Mouse (Mus musculus): ENCODE measurements around the gene Josd2. TPM values are rescaled to one million over a fixed set of nuclear protein-coding genes. Genes with fewer than 3 reads are reported as not detected.

The Josd2 gene
- polyA plus RNA-seq (2015; fragmentation: Nextera tagmentation; extraction: Ambion mirVana), result 45.2 and 51.0 TPM in 2 replicates

- ATAC-seq (ENCODE audit: low FRiP score), result peak; percentile 91
- WGBS, result under 1% methylated on average over 42 of the region's 42 CpGs
- H3K4me3 ChIP-seq (replicated peaks), result peak within 1 kb of the TSS; percentile 56
- peaks cover 59% of the 10 kb centered on the region for H3K4me1 ChIP-seq
- peak within 1 kb of the TSS; percentile 91 for H3K27ac ChIP-seq (replicated peaks)
- H3K9me3 ChIP-seq (replicated peaks), result no peaks in the 10 kb centered on the region
- H3K9ac ChIP-seq (replicated peaks), result peak within 1 kb of the TSS; percentile 56
- H3K27me3 ChIP-seq (replicated peaks), result no peaks in the 10 kb centered on the region
- peak within 1 kb of the TSS; percentile 75 for H3K4me2 ChIP-seq
- peaks cover 12% of the 10 kb centered on the region for H3K36me3 ChIP-seq
These were observed at the start of gene Josd2 for GRCm38 (mm10) chr7:44467811-44468411. Josd2 (plus strand) TSS chr7:44467980.

GRCm38 (mm10) chr7:44427666-44428065, 40.1 kb upstream of the Josd2 start:
- peak overlapping the region; percentile 99 for H3K27ac ChIP-seq (replicated peaks)
- no peaks in the 10 kb centered on the region for H3K9me3 ChIP-seq (replicated peaks)
- no peaks in the 10 kb centered on the region for H3K27me3 ChIP-seq (replicated peaks)
- peak overlapping the region; percentile 81 for H3K4me3 ChIP-seq (replicated peaks)
- peak overlapping the region; percentile 37 for H3K9ac ChIP-seq (replicated peaks)
- 16% methylated on average over 8 of the region's 8 CpGs for WGBS
- H3K4me2 ChIP-seq, result peak overlapping the region; percentile 92
- H3K36me3 ChIP-seq, result no peaks in the 10 kb centered on the region
- ATAC-seq (ENCODE audit: low FRiP score), result no peak
- H3K4me1 ChIP-seq, result peaks cover 49% of the 10 kb centered on the region

GRCm38 (mm10) chr7:44428171-44428950, 39.4 kb upstream of the Josd2 start:
- Histone ChIP-seq H3K9me3 (replicated peaks) (no peaks in the 10 kb centered on the region), H3K27ac (replicated peaks) (peak overlapping the region; percentile 99)
- 0% methylated on average over 18 of the region's 38 CpGs for WGBS

GRCm38 (mm10) chr7:44428968-44429521, 38.7 kb upstream of the Josd2 start, which contains the start of gene Lrrc4b:
Lrrc4b (plus strand) TSS chr7:44429018.
- H3K4me2 ChIP-seq, result peak within 1 kb of the TSS; percentile 92
- peak within 1 kb of the TSS; percentile 81 for H3K4me3 ChIP-seq (replicated peaks)
- no peaks in the 10 kb centered on the region for H3K27me3 ChIP-seq (replicated peaks)
- WGBS, result 2% methylated on average over 43 of the region's 69 CpGs
- peaks cover 61% of the 10 kb centered on the region for H3K4me1 ChIP-seq
- peak; percentile 53 for ATAC-seq (ENCODE audit: low FRiP score)
- peak within 1 kb of the TSS; percentile 99 for H3K27ac ChIP-seq (replicated peaks)
- no peaks in the 10 kb centered on the region for H3K9me3 ChIP-seq (replicated peaks)
- H3K36me3 ChIP-seq, result no peaks in the 10 kb centered on the region
- peak within 1 kb of the TSS; percentile 95 for H3K9ac ChIP-seq (replicated peaks)

More at GRCm38 (mm10) chr7:44428171-44428950, 39.4 kb upstream of the Josd2 start:
- H3K27me3 ChIP-seq (replicated peaks), result no peaks in the 10 kb centered on the region
- peak overlapping the region; percentile 81 for H3K4me3 ChIP-seq (replicated peaks)
- H3K4me1 ChIP-seq, result peaks cover 56% of the 10 kb centered on the region
- no peaks in the 10 kb centered on the region for H3K36me3 ChIP-seq
- H3K4me2 ChIP-seq, result peak overlapping the region; percentile 92
- peak; percentile 46 for ATAC-seq (ENCODE audit: low FRiP score)
- H3K9ac ChIP-seq (replicated peaks), result peak overlapping the region; percentile 95

- peak overlapping the region; percentile 81 for H3K4me3 ChIP-seq (replicated peaks)
- H3K27ac ChIP-seq (replicated peaks), result peak overlapping the region; percentile 99
- peak overlapping the region; percentile 92 for H3K4me2 ChIP-seq
- no peaks in the 10 kb centered on the region for H3K27me3 ChIP-seq (replicated peaks)
- peaks cover 64% of the 10 kb centered on the region for H3K4me1 ChIP-seq
- H3K9ac ChIP-seq (replicated peaks), result peak overlapping the region; percentile 95
- ATAC-seq (ENCODE audit: low FRiP score), result peak; percentile 36
- no peaks in the 10 kb centered on the region for H3K9me3 ChIP-seq (replicated peaks)
- H3K36me3 ChIP-seq, result peaks cover 1% of the 10 kb centered on the region; the same call in 1 of the 2 replicates
- WGBS, result 1% methylated on average over 32 of the region's 32 CpGs
These were observed 38.0 kb upstream of the Josd2 start for GRCm38 (mm10) chr7:44429534-44430488.

- whole genome bisulfite sequencing, result 74% methylated on average over 6 of the region's 6 CpGs
- no peak overlapping the region for H3K9ac ChIP-seq (replicated peaks)
- peaks cover 60% of the 10 kb centered on the region for H3K4me1 ChIP-seq
- H3K9me3 ChIP-seq (replicated peaks), result no peaks in the 10 kb centered on the region
- no peak for ATAC-seq (ENCODE audit: low FRiP score)
- H3K4me3 ChIP-seq (replicated peaks), result no peak overlapping the region
- H3K27me3 ChIP-seq (replicated peaks), result no peaks in the 10 kb centered on the region
- no peak overlapping the region for H3K4me2 ChIP-seq
- no peak overlapping the region for H3K27ac ChIP-seq (replicated peaks)
- peaks cover 5% of the 10 kb centered on the region; the same call in 1 of the 2 replicates for H3K36me3 ChIP-seq
These were observed 35.2 kb upstream of the Josd2 start for GRCm38 (mm10) chr7:44432550-44432949.

GRCm38 (mm10) chr7:44433371-44433770, 34.4 kb upstream of the Josd2 start:
- H3K36me3 ChIP-seq, result peaks cover 5% of the 10 kb centered on the region; the same call in 1 of the 2 replicates
- no peaks in the 10 kb centered on the region for H3K27me3 ChIP-seq (replicated peaks)
- peak; percentile 7; the same call in 1 of the 2 replicates for ATAC-seq (ENCODE audit: low FRiP score)
- WGBS, result 8% methylated on average over 7 of the region's 7 CpGs
- no peak overlapping the region for H3K9ac ChIP-seq (replicated peaks)
- H3K4me1 ChIP-seq, result peaks cover 59% of the 10 kb centered on the region
- H3K4me3 ChIP-seq (replicated peaks), result no peak overlapping the region
- no peak overlapping the region for H3K27ac ChIP-seq (replicated peaks)
- H3K4me2 ChIP-seq, result no peak overlapping the region
- H3K9me3 ChIP-seq (replicated peaks), result no peaks in the 10 kb centered on the region

GRCm38 (mm10) chr7:44434089-44434488, 33.7 kb upstream of the Josd2 start:
- ATAC-seq (ENCODE audit: low FRiP score), result no peak
- Histone ChIP-seq H3K4me3 (replicated peaks) (no peak overlapping the region), H3K27me3 (replicated peaks) (no peaks in the 10 kb centered on the region), H3K36me3 (peaks cover 5% of the 10 kb centered on the region; the same call in 1 of the 2 replicates), H3K9me3 (replicated peaks) (no peaks in the 10 kb centered on the region), H3K4me2 (no peak overlapping the region), H3K4me1 (peaks cover 59% of the 10 kb centered on the region), H3K27ac (replicated peaks) (no peak overlapping the region), H3K9ac (replicated peaks) (no peak overlapping the region)
- 74% methylated on average over 9 of the region's 9 CpGs for WGBS

GRCm38 (mm10) chr7:44435796-44436195, 32.0 kb upstream of the Josd2 start:
- Histone ChIP-seq H3K9ac (replicated peaks) (no peak overlapping the region), H3K4me1 (peaks cover 47% of the 10 kb centered on the region), H3K27me3 (replicated peaks) (no peaks in the 10 kb centered on the region), H3K27ac (replicated peaks) (no peak overlapping the region), H3K4me2 (no peak overlapping the region), H3K4me3 (replicated peaks) (no peak overlapping the region), H3K9me3 (replicated peaks) (no peaks in the 10 kb centered on the region), H3K36me3 (peaks cover 5% of the 10 kb centered on the region; the same call in 1 of the 2 replicates)
- no peak for ATAC-seq (ENCODE audit: low FRiP score)
- WGBS, result 60% methylated on average over 5 of the region's 5 CpGs

- H3K9ac ChIP-seq (replicated peaks), result no peak overlapping the region
- H3K36me3 ChIP-seq, result peaks cover 5% of the 10 kb centered on the region; the same call in 1 of the 2 replicates
- H3K4me2 ChIP-seq, result no peak overlapping the region
- no peak overlapping the region for H3K4me3 ChIP-seq (replicated peaks)
- H3K4me1 ChIP-seq, result peaks cover 47% of the 10 kb centered on the region
- H3K27me3 ChIP-seq (replicated peaks), result no peaks in the 10 kb centered on the region
- H3K9me3 ChIP-seq (replicated peaks), result no peaks in the 10 kb centered on the region
- H3K27ac ChIP-seq (replicated peaks), result no peak overlapping the region
- no peak for ATAC-seq (ENCODE audit: low FRiP score)
- 5% methylated on average over 1 of the region's 1 CpGs for WGBS
These were observed 31.5 kb upstream of the Josd2 start for GRCm38 (mm10) chr7:44436267-44436666.

GRCm38 (mm10) chr7:44437188-44437587, 30.6 kb upstream of the Josd2 start:
- Histone ChIP-seq H3K4me1 (peaks cover 43% of the 10 kb centered on the region), H3K4me2 (no peak overlapping the region), H3K27me3 (replicated peaks) (no peaks in the 10 kb centered on the region), H3K9me3 (replicated peaks) (no peaks in the 10 kb centered on the region), H3K36me3 (peaks cover 5% of the 10 kb centered on the region; the same call in 1 of the 2 replicates), H3K4me3 (replicated peaks) (no peak overlapping the region), H3K9ac (replicated peaks) (no peak overlapping the region), H3K27ac (replicated peaks) (no peak overlapping the region)
- WGBS, result 95% methylated on average over 1 of the region's 1 CpGs
- ATAC-seq (ENCODE audit: low FRiP score), result no peak
